8 mouse cellular contexts compared by ENCODE assay signal in the genomic region with DNA sequence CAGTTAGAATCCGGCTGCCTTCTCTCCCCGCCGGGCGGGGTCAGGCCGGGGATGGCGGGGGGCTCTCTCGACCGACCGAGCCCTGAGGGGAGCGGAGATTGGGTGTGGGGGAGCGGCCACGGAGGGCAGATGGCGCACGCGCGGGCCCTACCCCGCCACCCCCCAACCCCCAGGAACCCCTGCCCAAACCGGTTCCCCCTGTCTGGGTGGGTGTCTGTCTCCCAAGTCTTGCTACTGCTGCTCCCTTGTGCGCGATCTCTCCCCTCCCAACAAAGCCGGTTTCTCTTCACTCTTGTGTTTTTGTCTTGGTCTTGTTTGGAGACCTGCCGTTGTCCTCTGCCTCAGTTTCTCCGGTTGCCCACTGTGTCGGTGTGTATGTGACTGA. TPM values are rescaled to one million over a fixed set of nuclear protein-coding genes. Genes with fewer than 3 reads are reported as not detected.
DNase-seq lines count a peak whose midpoint lies in the region; ATAC-seq and TF ChIP-seq lines count a peak whose summit lies in the region.

No protein-coding gene starts in this region.

- H3K9ac ChIP-seq in intestine, embryonic 15.5 days, result peak overlapping the region; percentile 95
- H3K9ac ChIP-seq in neural tube, embryonic 12.5 days, result peak overlapping the region; percentile 94

- H3K9me3 ChIP-seq in intestine, embryonic 15.5 days, result no peaks in the 10 kb centered on the region
- no peaks in the 10 kb centered on the region for H3K9me3 ChIP-seq in neural tube, embryonic 12.5 days

- H3K4me3 ChIP-seq in spleen, adult 2 months (ENCODE audit: extremely low read depth, insufficient read depth, insufficient read length), result peak overlapping the region; percentile 85
- peak overlapping the region; percentile 93 for H3K4me3 ChIP-seq in intestine, embryonic 15.5 days (replicated peaks)
- H3K4me3 ChIP-seq in neural tube, embryonic 12.5 days, result peak overlapping the region; percentile 95

- no peak for TF ChIP-seq POLR2A in spleen, adult 2 months (IDR thresholded peaks at IDR 0.05; ENCODE audit: low read depth, low read length)

- WGBS in spleen, adult 2 months, result under 1% methylated on average over 21 of the region's 24 CpGs
- WGBS in intestine, embryonic 15.5 days, result 0% methylated on average over 21 of the region's 24 CpGs
- under 1% methylated on average over 24 of the region's 24 CpGs for WGBS in neural tube, embryonic 12.5 days

- DNase-seq in frontal cortex, postnatal 14 days (ENCODE audit: low spot score in 2 of 2), result no peak
- DNase-seq in spleen, adult 2 months (ENCODE audit: low read depth in 1 of 2, low spot score in 2 of 2), result no peak
- DNase-seq in spleen, postnatal 4 days (ENCODE audit: low spot score in 2 of 2), result no peak
- no peak for DNase-seq in cerebellum, adult 18-20 months
- DNase-seq in gastrocnemius, postnatal 4 days (ENCODE audit: low spot score in 2 of 2), result no peak

- H3K27me3 ChIP-seq in spleen, adult 2 months (ENCODE audit: control insufficient read depth, insufficient read depth, low read length), result no peaks in the 10 kb centered on the region
- no peaks in the 10 kb centered on the region for H3K27me3 ChIP-seq in intestine, embryonic 15.5 days (replicated peaks)
- H3K27me3 ChIP-seq in neural tube, embryonic 12.5 days (replicated peaks), result no peaks in the 10 kb centered on the region

- TF ChIP-seq CTCF in spleen, adult 2 months (IDR thresholded peaks at IDR 0.05; ENCODE audit: extremely low read depth, insufficient read depth, insufficient read length, insufficient replicate concordance), result no peak

- H3K27ac ChIP-seq in spleen, adult 2 months (ENCODE audit: insufficient read depth, low read length), result peak overlapping the region; percentile 50; the same call in 1 of the 2 replicates
- peak overlapping the region; percentile 86 for H3K27ac ChIP-seq in intestine, embryonic 15.5 days
- peak overlapping the region; percentile 57; the same call in 1 of the 2 replicates for H3K27ac ChIP-seq in neural tube, embryonic 12.5 days

- no peaks in the 10 kb centered on the region for H3K4me1 ChIP-seq in spleen, adult 2 months (ENCODE audit: control insufficient read depth, insufficient read depth, insufficient read length)
- H3K4me1 ChIP-seq in intestine, embryonic 15.5 days (replicated peaks), result peaks cover 5% of the 10 kb centered on the region; the same call in 1 of the 2 replicates
- H3K4me1 ChIP-seq in neural tube, embryonic 12.5 days, result peaks cover 6% of the 10 kb centered on the region; the same call in 1 of the 2 replicates

- H3K4me2 ChIP-seq in intestine, embryonic 15.5 days (replicated peaks), result peak overlapping the region; percentile 73
- H3K4me2 ChIP-seq in neural tube, embryonic 12.5 days (replicated peaks), result peak overlapping the region; percentile 91

- H3K36me3 ChIP-seq in spleen, adult 2 months (ENCODE audit: control insufficient read depth, insufficient read depth, low read length), result no peaks in the 10 kb centered on the region
- H3K36me3 ChIP-seq in intestine, embryonic 15.5 days, result no peaks in the 10 kb centered on the region
- H3K36me3 ChIP-seq in neural tube, embryonic 12.5 days, result no peaks in the 10 kb centered on the region; the same call in 1 of the 2 replicates

- peak; percentile 55 for ATAC-seq in frontal cortex, adult (ENCODE audit: low TSS enrichment)
- peak; percentile 91 for ATAC-seq in intestine, embryonic 15.5 days
- ATAC-seq in neural tube, embryonic 12.5 days (ENCODE audit: low FRiP score, low read depth), result peak; percentile 90

RNA-seq across cellular contexts. Expression of a gene that starts 9.3 kb away (rescaled TPM):
- polyA plus RNA-seq in spleen, adult 2 months (2012; rRNA removed), result 3.8 and 5.1 TPM in 2 replicates
- polyA plus RNA-seq in intestine, embryonic 15.5 days (2015; fragmentation: Nextera tagmentation; extraction: Ambion mirVana), result 28.9 and 32.5 TPM in 2 replicates
- 52.7 and 61.1 TPM in 2 replicates for polyA plus RNA-seq in neural tube, embryonic 12.5 days (2016; fragmentation: Nextera tagmentation; extraction: Ambion mirVana)
- 10 to 100 TPM; 44.0 to 55.2 TPM for total RNA-seq in gastrocnemius, postnatal 4 days (2021)

RNA-seq across cellular contexts. Expression of a gene that starts 9.4 kb away (rescaled TPM):
- 1.4 and 1.5 TPM in 2 replicates for polyA plus RNA-seq in spleen, adult 2 months (2012; rRNA removed)
- polyA plus RNA-seq in intestine, embryonic 15.5 days (2015; fragmentation: Nextera tagmentation; extraction: Ambion mirVana), result 4.9 and 6.1 TPM in 2 replicates
- 11.7 and 13.1 TPM in 2 replicates for polyA plus RNA-seq in neural tube, embryonic 12.5 days (2016; fragmentation: Nextera tagmentation; extraction: Ambion mirVana)
- 1 to 10 TPM; 5.8 to 6.6 TPM for total RNA-seq in gastrocnemius, postnatal 4 days (2021)

RNA-seq across cellular contexts. Expression of a gene that starts 9.4 kb away (rescaled TPM):
- 1.3 and 1.9 TPM in 2 replicates for polyA plus RNA-seq in spleen, adult 2 months (2012; rRNA removed)
- polyA plus RNA-seq in intestine, embryonic 15.5 days (2015; fragmentation: Nextera tagmentation; extraction: Ambion mirVana), result 5.2 and 5.5 TPM in 2 replicates
- 10.9 and 11.3 TPM in 2 replicates for polyA plus RNA-seq in neural tube, embryonic 12.5 days (2016; fragmentation: Nextera tagmentation; extraction: Ambion mirVana)
- total RNA-seq in gastrocnemius, postnatal 4 days (2021), result 1 to 10 TPM; 6.2 to 6.9 TPM

RNA-seq across cellular contexts. Expression of a gene that starts 29.7 kb away (rescaled TPM):
- polyA plus RNA-seq in spleen, adult 2 months (2012; rRNA removed), result 4.4 and 4.7 TPM in 2 replicates
- 10.8 and 12.1 TPM in 2 replicates for polyA plus RNA-seq in intestine, embryonic 15.5 days (2015; fragmentation: Nextera tagmentation; extraction: Ambion mirVana)
- 31.5 and 31.9 TPM in 2 replicates for polyA plus RNA-seq in neural tube, embryonic 12.5 days (2016; fragmentation: Nextera tagmentation; extraction: Ambion mirVana)
- 10 to 100 TPM; 41.0 to 41.5 TPM for total RNA-seq in gastrocnemius, postnatal 4 days (2021)
